Mouse (Mus musculus): ENCODE measurements around the gene Olfr788. TPM values are rescaled to one million over a fixed set of nuclear protein-coding genes. Genes with fewer than 3 reads are reported as not detected.

Olfr788 gene
- total and polyA plus RNA-seq, 2 experiments from 2014 or later, result not detected

DNA sequence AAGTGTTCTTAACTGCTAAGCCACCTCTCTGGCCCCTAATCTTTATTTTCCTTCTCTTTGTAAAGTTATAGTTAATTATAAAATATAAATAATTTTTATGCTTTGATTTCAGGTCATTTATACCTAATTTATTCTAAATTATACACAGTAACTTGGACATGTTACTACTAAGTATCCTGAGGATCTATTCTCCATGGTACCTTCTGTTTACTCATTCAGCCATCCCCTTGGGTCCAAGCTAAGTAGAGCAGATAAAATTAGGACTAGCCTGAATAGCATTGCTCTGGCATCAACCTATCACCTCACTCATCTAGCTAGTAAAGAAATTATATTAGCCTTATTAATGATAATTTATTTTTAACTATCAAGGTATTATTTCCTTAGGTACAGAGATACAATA, 27.4 kb downstream of the Olfr788 start, which contains the start of gene Olfr790:
Gene Olfr790, plus strand, starts transcription at position 301 of the 400 bp plus-strand sequence.
- Histone ChIP-seq H3K4me3 (ENCODE audit: low read depth, low read length) (no peak within 1 kb of the TSS), H3K27me3 (ENCODE audit: insufficient read depth, low read length) (no peaks in the 10 kb centered on the region), H3K36me3 (ENCODE audit: insufficient read depth) (no peaks in the 10 kb centered on the region), H3K9me3 (ENCODE audit: low read length) (no peaks in the 10 kb centered on the region), H3K9ac (no peak within 1 kb of the TSS), H3K27ac (ENCODE audit: low read depth, low read length) (no peak within 1 kb of the TSS), H3K4me1 (ENCODE audit: insufficient read depth) (no peaks in the 10 kb centered on the region), H3K4me2 (ENCODE audit: low read depth) (no peak within 1 kb of the TSS)
- no peak for TF ChIP-seq CTCF (IDR thresholded peaks at IDR 0.05; ENCODE audit: low read depth)
- no peak for DNase-seq
- no peak for ATAC-seq

DNA sequence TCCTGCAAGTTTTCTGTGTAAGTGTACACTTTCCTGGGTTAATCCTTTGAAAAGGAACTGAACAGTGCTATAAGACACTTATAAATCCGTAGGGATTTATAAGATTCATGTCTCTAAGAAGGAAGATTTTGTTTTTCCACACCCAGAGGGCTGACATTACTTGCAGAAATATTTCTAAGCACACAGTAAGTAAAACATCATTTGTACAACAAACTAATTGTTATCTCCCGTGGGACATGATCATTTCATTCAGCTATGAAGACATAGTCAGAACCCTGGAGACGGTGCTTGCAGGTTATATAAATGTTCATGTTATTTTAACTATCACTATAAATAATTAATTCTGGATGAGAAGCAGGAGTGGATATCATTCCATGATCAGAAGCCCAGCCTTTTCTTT, 50.7 kb downstream of the Olfr788 start, which contains the start of gene Olfr791:
Gene Olfr791, plus strand, starts transcription at position 301 of the 400 bp plus-strand sequence.
- Histone ChIP-seq H3K9ac (no peak within 1 kb of the TSS), H3K27me3 (ENCODE audit: insufficient read depth, low read length) (no peaks in the 10 kb centered on the region), H3K4me2 (ENCODE audit: low read depth) (no peak within 1 kb of the TSS), H3K4me1 (ENCODE audit: insufficient read depth) (no peaks in the 10 kb centered on the region), H3K27ac (ENCODE audit: low read depth, low read length) (no peak within 1 kb of the TSS), H3K36me3 (ENCODE audit: insufficient read depth) (no peaks in the 10 kb centered on the region), H3K9me3 (ENCODE audit: low read length) (no peaks in the 10 kb centered on the region), H3K4me3 (ENCODE audit: low read depth, low read length) (no peak within 1 kb of the TSS)
- 78% methylated on average over 3 of the region's 3 CpGs for WGBS
- ATAC-seq (no peak), DNase-seq (no peak)
- no peak for TF ChIP-seq CTCF (IDR thresholded peaks at IDR 0.05; ENCODE audit: low read depth)

Other genes starting within 250 kb of the Olfr788 start
- not detected in 2 replicates for gene Olfr774, start 234.8 kb upstream of the Olfr788 start, total RNA-seq (2014; rRNA removed)
- not detected in 2 replicates for gene Olfr774, start 234.8 kb upstream of the Olfr788 start, polyA plus RNA-seq (2015; fragmentation: Nextera tagmentation; extraction: Ambion mirVana)
- gene Olfr775, start 222.6 kb upstream of the Olfr788 start, total RNA-seq (2014; rRNA removed), result not detected in 2 replicates
- not detected in 2 replicates for gene Olfr775, start 222.6 kb upstream of the Olfr788 start, polyA plus RNA-seq (2015; fragmentation: Nextera tagmentation; extraction: Ambion mirVana)
- not detected in 2 replicates for gene Olfr776, start 211.9 kb upstream of the Olfr788 start, total RNA-seq (2014; rRNA removed)
- gene Olfr776, start 211.9 kb upstream of the Olfr788 start, polyA plus RNA-seq (2015; fragmentation: Nextera tagmentation; extraction: Ambion mirVana), result not detected in 2 replicates
- not detected in 2 replicates for gene Olfr777, start 199.5 kb upstream of the Olfr788 start, total RNA-seq (2014; rRNA removed)
- gene Olfr777, start 199.5 kb upstream of the Olfr788 start, polyA plus RNA-seq (2015; fragmentation: Nextera tagmentation; extraction: Ambion mirVana), result not detected in 2 replicates
- not detected in 2 replicates for gene Olfr780, start 152.9 kb upstream of the Olfr788 start, total RNA-seq (2014; rRNA removed)
- gene Olfr780, start 152.9 kb upstream of the Olfr788 start, polyA plus RNA-seq (2015; fragmentation: Nextera tagmentation; extraction: Ambion mirVana), result not detected in 2 replicates
- not detected in 2 replicates for gene Olfr781, start 142.1 kb upstream of the Olfr788 start, total RNA-seq (2014; rRNA removed)
- gene Olfr781, start 142.1 kb upstream of the Olfr788 start, polyA plus RNA-seq (2015; fragmentation: Nextera tagmentation; extraction: Ambion mirVana), result not detected in 2 replicates
- not detected in 2 replicates for gene Olfr782, start 122.1 kb upstream of the Olfr788 start, total RNA-seq (2014; rRNA removed)
- gene Olfr782, start 122.1 kb upstream of the Olfr788 start, polyA plus RNA-seq (2015; fragmentation: Nextera tagmentation; extraction: Ambion mirVana), result not detected in 2 replicates
- 0.43 and 0.46 TPM in 2 replicates for gene Olfr784, start 86.9 kb upstream of the Olfr788 start, total RNA-seq (2014; rRNA removed)
- 0.05 and 0.06 TPM in 2 replicates for gene Olfr784, start 86.9 kb upstream of the Olfr788 start, polyA plus RNA-seq (2015; fragmentation: Nextera tagmentation; extraction: Ambion mirVana)
- not detected in 2 replicates for gene Olfr785, start 65.6 kb upstream of the Olfr788 start, total RNA-seq (2014; rRNA removed)
- gene Olfr785, start 65.6 kb upstream of the Olfr788 start, polyA plus RNA-seq (2015; fragmentation: Nextera tagmentation; extraction: Ambion mirVana), result not detected in 2 replicates
- not detected in 2 replicates for gene Olfr786, start 43.7 kb upstream of the Olfr788 start, total RNA-seq (2014; rRNA removed)
- not detected in 2 replicates for gene Olfr786, start 43.7 kb upstream of the Olfr788 start, polyA plus RNA-seq (2015; fragmentation: Nextera tagmentation; extraction: Ambion mirVana)
- not detected in 2 replicates for gene Olfr787, start 9.1 kb upstream of the Olfr788 start, total RNA-seq (2014; rRNA removed)
- gene Olfr787, start 9.1 kb upstream of the Olfr788 start, polyA plus RNA-seq (2015; fragmentation: Nextera tagmentation; extraction: Ambion mirVana), result not detected in 2 replicates
- gene Olfr789, start 13.8 kb downstream of the Olfr788 start, total RNA-seq (2014; rRNA removed), result not detected in 2 replicates
- not detected in 2 replicates for gene Olfr789, start 13.8 kb downstream of the Olfr788 start, polyA plus RNA-seq (2015; fragmentation: Nextera tagmentation; extraction: Ambion mirVana)
- not detected in 2 replicates for gene Olfr790, start 27.5 kb downstream of the Olfr788 start, total RNA-seq (2014; rRNA removed)
- gene Olfr790, start 27.5 kb downstream of the Olfr788 start, polyA plus RNA-seq (2015; fragmentation: Nextera tagmentation; extraction: Ambion mirVana), result not detected in 2 replicates
- gene Olfr791, start 50.8 kb downstream of the Olfr788 start, total RNA-seq (2014; rRNA removed), result not detected in 2 replicates
- gene Olfr791, start 50.8 kb downstream of the Olfr788 start, polyA plus RNA-seq (2015; fragmentation: Nextera tagmentation; extraction: Ambion mirVana), result not detected in 2 replicates
- not detected in 2 replicates for gene Olfr792, start 68.2 kb downstream of the Olfr788 start, total RNA-seq (2014; rRNA removed)
- not detected in 2 replicates for gene Olfr792, start 68.2 kb downstream of the Olfr788 start, polyA plus RNA-seq (2015; fragmentation: Nextera tagmentation; extraction: Ambion mirVana)
- 0.15 TPM in 1 of 2 replicates, not detected in the other for gene Olfr794, start 96.7 kb downstream of the Olfr788 start, total RNA-seq (2014; rRNA removed)
- gene Olfr794, start 96.7 kb downstream of the Olfr788 start, polyA plus RNA-seq (2015; fragmentation: Nextera tagmentation; extraction: Ambion mirVana), result not detected in 2 replicates
- gene Olfr796, start 141.6 kb downstream of the Olfr788 start, total RNA-seq (2014; rRNA removed), result not detected in 2 replicates
- gene Olfr796, start 141.6 kb downstream of the Olfr788 start, polyA plus RNA-seq (2015; fragmentation: Nextera tagmentation; extraction: Ambion mirVana), result not detected in 2 replicates
- gene Olfr798, start 156.9 kb downstream of the Olfr788 start, total RNA-seq (2014; rRNA removed), result not detected in 2 replicates
- not detected in 2 replicates for gene Olfr798, start 156.9 kb downstream of the Olfr788 start, polyA plus RNA-seq (2015; fragmentation: Nextera tagmentation; extraction: Ambion mirVana)
- not detected in 2 replicates for gene Olfr799, start 166.5 kb downstream of the Olfr788 start, total RNA-seq (2014; rRNA removed)
- not detected in 2 replicates for gene Olfr799, start 166.5 kb downstream of the Olfr788 start, polyA plus RNA-seq (2015; fragmentation: Nextera tagmentation; extraction: Ambion mirVana)
- gene Olfr800, start 186.7 kb downstream of the Olfr788 start, total RNA-seq (2014; rRNA removed), result 0.31 TPM in 1 of 2 replicates, not detected in the other
- not detected in 2 replicates for gene Olfr800, start 186.7 kb downstream of the Olfr788 start, polyA plus RNA-seq (2015; fragmentation: Nextera tagmentation; extraction: Ambion mirVana)
- gene Olfr801, start 202.9 kb downstream of the Olfr788 start, total RNA-seq (2014; rRNA removed), result not detected in 2 replicates
- not detected in 2 replicates for gene Olfr801, start 202.9 kb downstream of the Olfr788 start, polyA plus RNA-seq (2015; fragmentation: Nextera tagmentation; extraction: Ambion mirVana)
- gene Olfr802, start 217.2 kb downstream of the Olfr788 start, total RNA-seq (2014; rRNA removed), result not detected in 2 replicates
- 0.06 TPM in 1 of 2 replicates, not detected in the other for gene Olfr802, start 217.2 kb downstream of the Olfr788 start, polyA plus RNA-seq (2015; fragmentation: Nextera tagmentation; extraction: Ambion mirVana)
- not detected in 2 replicates for gene Olfr803, start 223.3 kb downstream of the Olfr788 start, total RNA-seq (2014; rRNA removed)
- gene Olfr803, start 223.3 kb downstream of the Olfr788 start, polyA plus RNA-seq (2015; fragmentation: Nextera tagmentation; extraction: Ambion mirVana), result not detected in 2 replicates
- gene Olfr804, start 232.2 kb downstream of the Olfr788 start, total RNA-seq (2014; rRNA removed), result not detected in 2 replicates
- gene Olfr804, start 232.2 kb downstream of the Olfr788 start, polyA plus RNA-seq (2015; fragmentation: Nextera tagmentation; extraction: Ambion mirVana), result not detected in 2 replicates

Measured in forebrain, postnatal 0 days (tissue).